Mouse (Mus musculus) B cell, adult 2 months (primary cell): ENCODE measurements around the gene Cib3.

Experiments used
- DNase-seq, 2 experiments: peaks; one replicate each; pipeline ENCODE4 v3.0.0; 2022

Gene Cib3

DNA sequence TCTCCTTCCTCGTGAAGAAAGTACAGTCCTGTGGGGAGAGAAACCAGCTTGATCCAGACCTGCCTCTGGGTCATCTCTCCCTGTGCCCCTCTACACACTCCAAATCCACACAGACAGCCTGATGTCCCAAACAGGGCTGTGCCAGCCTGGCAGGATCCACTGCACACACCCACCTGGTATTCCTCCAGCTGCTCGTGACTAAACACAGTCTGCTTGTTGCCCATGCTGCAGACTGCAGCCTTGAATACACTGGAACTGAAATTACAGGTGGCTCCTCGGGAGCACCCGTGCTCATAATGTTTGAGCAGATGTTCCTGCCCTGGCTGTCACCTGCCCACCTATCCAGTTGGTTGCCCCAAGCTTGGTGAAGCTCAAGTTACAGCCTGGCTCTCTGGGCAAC, at the start of gene Cib3:
Gene Cib3 (minus strand): TSS at position 87 of the 400 bp plus-strand sequence.
- DNase-seq: no peak

GRCm38 (mm10) chr8:72261872-72262271, 49.2 kb upstream of the Cib3 start:
- DNase-seq: no peak

GRCm38 (mm10) chr8:72261431-72261830, 48.8 kb upstream of the Cib3 start:
- DNase-seq: no peak

DNA sequence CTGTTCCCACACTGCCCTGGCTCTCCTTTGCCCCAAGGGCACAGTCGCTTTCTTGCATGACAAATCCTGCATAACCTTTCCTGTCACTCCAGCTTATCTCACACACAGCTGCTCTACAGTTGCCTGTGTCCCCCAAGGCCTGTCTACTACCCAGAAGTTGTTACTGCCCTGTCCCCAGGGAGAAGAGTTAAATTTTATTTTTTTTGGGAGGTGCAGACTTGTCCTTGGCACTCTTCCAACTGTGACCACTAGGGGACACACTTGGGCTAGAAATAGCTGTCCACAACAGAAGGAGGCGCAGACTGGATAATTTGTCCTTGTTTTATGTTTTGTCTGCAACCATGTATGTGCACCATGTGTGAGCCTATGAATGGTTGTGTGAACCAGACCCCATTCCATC, 48.4 kb upstream of the Cib3 start:
- peak; percentile 85 for DNase-seq

DNA sequence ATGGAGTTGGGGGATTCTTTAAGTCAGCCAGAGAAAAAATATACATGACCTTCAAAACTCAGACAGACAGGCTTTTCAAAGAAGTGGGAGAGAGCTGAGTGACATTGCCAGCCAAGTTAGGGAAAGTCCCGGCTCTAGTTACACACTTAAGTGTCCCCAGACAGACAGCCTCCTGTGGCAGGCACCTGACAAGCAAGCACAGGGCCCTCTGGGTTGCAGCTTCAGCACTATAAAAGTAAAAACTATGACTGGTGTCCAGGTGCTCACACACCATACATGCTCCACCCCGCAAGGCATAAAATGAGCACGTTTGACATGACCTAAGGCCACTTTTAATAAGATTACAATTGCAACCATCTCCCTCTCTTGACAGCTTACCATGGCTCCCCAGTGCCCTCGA, 47.9 kb upstream of the Cib3 start:
- DNase-seq: peak; percentile 40

DNA sequence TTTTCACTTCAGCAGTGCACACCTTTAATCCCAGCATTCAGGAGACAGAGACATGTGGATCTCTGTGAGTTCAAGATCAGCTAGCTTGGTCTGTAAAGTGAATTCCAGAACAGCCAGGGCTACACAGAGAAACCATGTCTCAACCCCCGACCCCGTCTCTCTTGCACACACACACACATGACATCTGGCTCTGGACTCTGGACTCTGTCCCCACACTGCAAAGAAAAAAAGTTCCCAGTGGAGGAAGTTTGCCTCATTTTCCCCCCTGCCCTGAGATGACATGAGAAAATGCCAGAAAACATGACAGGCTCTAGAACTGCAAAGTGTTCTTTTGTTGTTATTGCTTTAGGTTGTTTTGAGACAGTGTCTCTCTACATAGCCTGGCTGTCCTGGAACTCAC, 47.2 kb upstream of the Cib3 start:
- no peak for DNase-seq

- DNase-seq: no peak
Observed at GRCm38 (mm10) chr8:72257902-72258238, 45.2 kb upstream of the Cib3 start.

GRCm38 (mm10) chr8:72257171-72257901, 44.7 kb upstream of the Cib3 start:
- peak; percentile 65 to 66 for DNase-seq

GRCm38 (mm10) chr8:72244610-72245009, 32.0 kb upstream of the Cib3 start:
- no peak for DNase-seq

DNA sequence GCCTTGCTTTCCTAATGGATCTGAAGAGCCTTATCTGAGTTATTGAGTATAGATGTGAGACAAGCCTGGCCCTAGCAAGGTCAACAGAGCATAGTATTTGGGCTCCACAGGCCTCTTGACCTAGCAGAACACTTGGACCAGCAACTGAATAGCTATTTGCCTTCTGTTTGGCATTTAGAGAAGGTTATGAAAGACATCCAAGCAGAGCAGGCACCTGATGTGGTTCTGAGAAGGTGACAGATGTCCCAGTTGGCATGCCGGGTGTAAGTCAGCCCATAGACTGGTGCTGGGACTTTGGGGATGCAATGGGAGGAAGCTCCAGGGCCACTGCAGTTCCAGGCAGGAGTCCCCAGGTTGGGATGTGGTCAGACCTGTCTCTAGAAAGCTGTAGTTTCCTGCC, 29.6 kb upstream of the Cib3 start:
- no peak for DNase-seq

DNA sequence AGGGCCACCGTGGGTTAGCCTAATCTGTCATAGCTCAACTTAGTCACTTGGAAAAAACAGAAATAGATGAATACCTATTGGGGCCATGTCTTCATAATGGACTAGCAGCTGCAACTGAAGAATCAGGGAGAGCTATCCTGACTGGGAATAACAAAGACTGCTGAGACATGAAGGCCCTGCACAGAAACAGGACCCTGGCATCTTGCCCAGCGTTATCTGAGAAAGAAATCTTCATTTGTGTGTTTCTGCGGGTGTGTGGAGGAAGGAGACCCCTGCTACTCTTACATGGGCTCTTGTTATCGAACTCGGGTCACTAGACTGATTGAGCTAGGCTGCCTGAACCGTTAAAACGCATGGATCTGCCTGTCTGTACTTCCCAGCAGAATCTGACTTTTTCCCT, 28.3 kb upstream of the Cib3 start:
- DNase-seq: no peak

- no peak for DNase-seq
Observed at GRCm38 (mm10) chr8:72240403-72240763, 27.7 kb upstream of the Cib3 start.

DNA sequence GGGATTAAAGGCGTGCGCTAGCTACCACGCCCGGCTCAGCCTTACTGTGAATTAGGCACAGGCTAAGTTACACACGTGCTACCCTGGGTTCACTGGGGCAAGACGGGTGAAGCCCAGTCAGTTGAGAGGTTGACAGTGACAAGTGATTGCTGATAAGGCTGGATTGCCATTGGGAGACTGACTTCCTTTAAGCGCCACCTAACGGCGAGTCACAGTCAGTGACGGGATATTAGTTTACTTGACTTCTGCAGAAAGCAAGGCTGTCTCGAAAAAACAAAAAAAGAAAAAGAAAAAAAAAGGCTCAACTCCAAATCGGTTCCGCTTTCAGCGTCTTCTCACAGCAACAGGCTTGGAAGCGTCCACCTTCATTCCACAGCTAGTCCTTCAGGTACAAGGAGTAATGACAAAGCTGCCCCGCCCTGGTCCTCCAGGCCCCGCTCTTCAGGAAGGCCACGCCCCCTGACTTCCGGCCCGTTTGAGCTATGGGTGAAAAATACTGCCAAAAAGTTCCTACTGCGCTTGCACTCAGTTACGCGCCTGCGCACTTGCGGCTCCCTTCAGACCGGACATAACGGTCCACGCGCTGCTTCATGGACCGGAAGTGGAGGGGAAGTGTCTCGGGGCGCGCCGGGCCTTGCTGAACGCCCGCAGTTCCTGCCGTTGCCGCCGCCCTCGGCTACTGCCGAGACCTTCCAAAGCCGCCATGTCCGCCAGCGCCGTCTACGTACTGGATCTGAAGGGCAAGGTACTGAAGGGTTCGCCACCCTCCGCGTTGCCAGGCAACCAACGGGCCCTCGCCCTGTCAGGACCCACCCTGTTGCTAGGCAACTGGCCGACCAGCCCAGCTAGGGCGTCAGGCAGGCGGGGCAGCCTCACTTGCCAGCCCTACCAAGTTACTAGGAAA, 27.1 kb upstream of the Cib3 start, which contains the start of gene Ap1m1:
Gene Ap1m1 (plus strand): TSS at position 520 of the 904 bp plus-strand sequence.
- DNase-seq: peak; percentile 94

DNA sequence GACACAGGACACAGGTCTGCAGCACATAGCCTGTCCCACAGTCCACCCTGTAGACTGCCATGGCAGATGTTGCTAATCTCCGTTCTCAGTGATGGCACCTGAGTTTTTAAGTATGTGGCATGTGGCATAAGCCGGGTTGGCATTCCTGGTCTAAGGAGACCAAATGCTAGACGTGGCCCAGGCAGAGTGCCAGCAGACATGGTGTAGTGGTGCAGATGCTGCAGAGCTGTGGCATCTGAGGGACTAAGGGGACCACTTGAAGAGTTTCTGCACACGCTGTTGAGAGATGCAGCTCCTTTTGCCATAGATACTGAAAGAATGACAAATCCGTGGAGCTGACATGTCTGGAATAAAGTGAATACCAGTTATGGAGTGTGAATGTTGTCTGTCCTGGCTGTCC, 10.0 kb upstream of the Cib3 start:
- DNase-seq: no peak

- no peak for DNase-seq
Observed at GRCm38 (mm10) chr8:72220758-72221157, 8.1 kb upstream of the Cib3 start.

DNA sequence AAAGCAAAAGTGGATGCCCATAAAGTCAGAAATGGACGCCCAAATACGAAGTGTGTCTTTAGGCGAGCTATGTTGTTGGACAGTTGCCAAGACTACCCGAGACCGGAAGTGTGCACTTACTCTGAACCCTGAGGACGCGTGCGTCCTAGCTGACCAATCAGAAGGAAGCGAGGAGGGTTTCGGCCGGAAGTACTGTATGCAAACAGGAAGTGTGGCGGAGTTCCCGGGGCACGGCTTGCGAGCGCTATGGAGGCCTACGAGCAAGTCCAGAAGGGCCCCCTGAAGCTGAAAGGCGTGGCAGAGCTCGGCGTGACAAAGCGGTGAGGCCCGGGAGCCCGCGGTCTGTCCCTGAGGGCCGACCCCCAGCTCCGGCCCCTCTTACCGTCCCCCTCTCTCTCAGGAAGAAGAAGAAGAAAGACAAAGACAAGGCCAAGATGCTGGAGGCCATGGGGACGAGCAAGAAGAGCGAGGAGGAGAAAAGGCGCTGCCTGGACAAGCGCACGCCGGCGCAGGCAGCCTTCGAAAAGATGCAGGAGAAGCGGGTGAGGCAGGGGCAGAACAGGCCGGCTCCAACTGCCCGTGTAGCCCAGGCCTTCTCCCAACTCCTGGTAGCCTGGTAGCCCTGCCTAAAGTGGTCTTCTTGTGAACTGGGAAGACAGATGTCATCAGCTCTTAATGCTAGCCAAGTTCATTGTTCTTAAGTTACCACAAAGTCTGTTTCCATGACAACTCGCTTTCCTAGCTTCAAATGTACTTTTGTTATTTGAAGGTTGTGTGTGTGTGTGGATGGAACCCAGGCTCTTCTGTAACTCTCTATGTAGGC, 7.1 kb upstream of the Cib3 start, which contains the start of gene Fam32a:
Gene Fam32a (plus strand): TSS at position 190 of the 823 bp plus-strand sequence.
- peak; percentile 88 to 90 for DNase-seq

- DNase-seq: no peak
Observed at GRCm38 (mm10) chr8:72218781-72219540, 6.3 kb upstream of the Cib3 start.

DNA sequence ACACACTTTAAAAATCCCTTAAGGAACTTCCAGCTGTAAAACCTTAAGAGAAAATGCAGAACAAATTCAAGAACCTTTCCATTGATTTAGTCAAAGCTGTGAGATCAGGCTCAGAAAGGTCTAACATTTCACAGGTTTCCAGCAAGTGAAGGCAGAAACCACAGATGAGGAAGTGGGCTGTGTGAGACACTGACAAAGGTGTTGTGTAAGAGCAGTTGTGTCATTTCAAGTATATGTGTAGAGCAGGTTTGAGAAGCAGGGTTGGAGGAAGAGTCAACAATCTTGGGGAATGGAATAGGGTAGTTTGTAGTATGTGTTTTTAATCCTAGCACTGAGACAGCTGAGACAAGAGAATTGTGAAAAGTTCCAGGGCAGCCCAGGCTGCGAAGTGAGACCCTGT, 3.2 kb upstream of the Cib3 start:
- DNase-seq: peak; percentile 46 to 51

DNA sequence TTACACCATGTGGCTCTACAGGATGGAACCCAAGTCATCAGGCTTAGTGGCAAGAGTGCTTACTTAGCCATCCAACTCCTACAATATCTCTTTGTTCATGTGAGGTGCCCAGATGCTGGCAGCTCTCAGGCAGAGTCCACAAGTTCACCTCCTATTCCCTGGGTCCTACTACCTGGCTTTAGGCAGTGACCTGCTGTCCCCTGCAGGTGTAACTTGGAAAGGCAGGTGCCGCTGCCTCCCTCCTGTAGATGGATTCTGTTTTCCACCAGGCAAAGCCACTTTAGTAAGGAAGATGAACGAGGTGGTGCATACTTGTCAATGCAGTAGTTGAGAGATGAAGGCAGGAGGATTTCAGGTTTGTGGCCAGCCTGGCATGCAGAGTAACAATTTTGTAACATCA, 2.4 kb upstream of the Cib3 start:
- peak; percentile 64 for DNase-seq

GRCm38 (mm10) chr8:72213536-72213935, 899 bp upstream of the Cib3 start, which contains the start of gene Gm11034:
TSS of gene Gm11034 (minus strand) at chr8:72213636.
- no peak for DNase-seq

- DNase-seq: no peak
Observed at GRCm38 (mm10) chr8:72211846-72212245, 791 bp downstream of the Cib3 start.

DNA sequence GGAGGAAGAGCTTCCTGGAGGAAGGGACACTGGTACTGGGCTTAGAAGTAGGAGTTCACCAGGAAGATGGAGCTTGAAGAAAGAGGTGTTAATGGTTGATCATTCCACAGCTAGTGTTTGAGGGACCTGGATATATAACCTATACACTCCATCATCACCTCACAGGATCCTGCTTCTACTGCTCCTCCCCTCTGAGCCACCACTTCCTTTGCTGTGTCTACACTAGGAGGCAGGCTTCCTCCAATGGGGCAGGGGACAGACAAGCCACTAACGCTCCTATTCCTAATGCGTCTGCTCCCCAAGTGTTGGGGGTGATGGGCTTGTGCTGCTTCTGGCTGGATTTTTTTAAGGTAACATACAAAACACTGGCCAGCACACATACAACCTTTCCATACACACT, 1.9 kb downstream of the Cib3 start:
- no peak for DNase-seq
